Mouse (Mus musculus): Measurements from ENCODE around the gene Fndc4. TPM values are rescaled to one million over a fixed set of nuclear protein-coding genes. Genes with fewer than 3 reads are reported as not detected.

Fndc4 gene
- 86.9 and 128 TPM in 2 replicates for polyA plus RNA-seq (2014; fragmentation: Nextera tagmentation; extraction: Ambion mirVana)

GRCm38 (mm10) chr5:31295606-31296141 lies at the start of gene Fndc4:
Fndc4 (minus strand) TSS chr5:31296080.
- Histone ChIP-seq H3K4me2 (ENCODE audit: low read length) (peak within 1 kb of the TSS; percentile 91), H3K9me3 (ENCODE audit: control insufficient read depth, low read length) (no peaks in the 10 kb centered on the region), H3K4me1 (ENCODE audit: control insufficient read depth, insufficient read depth, low read length) (peaks cover 13% of the 10 kb centered on the region), H3K27ac (replicated peaks; ENCODE audit: low read depth, low read length) (peak within 1 kb of the TSS; percentile 88), H3K36me3 (ENCODE audit: control insufficient read depth, insufficient read depth, low read length) (peaks cover 16% of the 10 kb centered on the region), H3K4me3 (replicated peaks; ENCODE audit: low read depth, low read length) (peak within 1 kb of the TSS; percentile 88), H3K9ac (replicated peaks; ENCODE audit: low read length) (peak within 1 kb of the TSS; percentile 98), H3K27me3 (ENCODE audit: control insufficient read depth, insufficient read depth, low read length) (no peaks in the 10 kb centered on the region)
- DNase-seq (peak; percentile 86), ATAC-seq (ENCODE audit: low FRiP score, low TSS enrichment) (peak; percentile 79)
- WGBS = 0% methylated on average over 38 of the region's 46 CpGs

GRCm38 (mm10) chr5:31328255-31328654 lies 32.4 kb upstream of the Fndc4 start:
- no peak overlapping the region for H3K27ac ChIP-seq (replicated peaks; ENCODE audit: low read depth, low read length)
- H3K36me3 ChIP-seq (ENCODE audit: control insufficient read depth, insufficient read depth, low read length) = no peaks in the 10 kb centered on the region
- WGBS = 29% methylated on average over 7 of the region's 7 CpGs
- no peak overlapping the region for H3K4me2 ChIP-seq (ENCODE audit: low read length)
- no peaks in the 10 kb centered on the region for H3K9me3 ChIP-seq (ENCODE audit: control insufficient read depth, low read length)
- no peak overlapping the region for H3K4me3 ChIP-seq (replicated peaks; ENCODE audit: low read depth, low read length)
- no peak overlapping the region for H3K9ac ChIP-seq (replicated peaks; ENCODE audit: low read length)
- peak; percentile 85 for DNase-seq
- no peak for ATAC-seq (ENCODE audit: low FRiP score, low TSS enrichment)
- no peaks in the 10 kb centered on the region for H3K4me1 ChIP-seq (ENCODE audit: control insufficient read depth, insufficient read depth, low read length)
- H3K27me3 ChIP-seq (ENCODE audit: control insufficient read depth, insufficient read depth, low read length) = no peaks in the 10 kb centered on the region

GRCm38 (mm10) chr5:31326850-31327249 lies 31.0 kb upstream of the Fndc4 start:
- no peaks in the 10 kb centered on the region for H3K27me3 ChIP-seq (ENCODE audit: control insufficient read depth, insufficient read depth, low read length)
- DNase-seq (no peak), ATAC-seq (ENCODE audit: low FRiP score, low TSS enrichment) (no peak)
- no peak overlapping the region for H3K27ac ChIP-seq (replicated peaks; ENCODE audit: low read depth, low read length)
- 15% methylated on average over 5 of the region's 5 CpGs for WGBS
- no peak overlapping the region for H3K9ac ChIP-seq (replicated peaks; ENCODE audit: low read length)
- no peaks in the 10 kb centered on the region for H3K36me3 ChIP-seq (ENCODE audit: control insufficient read depth, insufficient read depth, low read length)
- no peak overlapping the region for H3K4me3 ChIP-seq (replicated peaks; ENCODE audit: low read depth, low read length)
- H3K4me1 ChIP-seq (ENCODE audit: control insufficient read depth, insufficient read depth, low read length) = no peaks in the 10 kb centered on the region
- H3K9me3 ChIP-seq (ENCODE audit: control insufficient read depth, low read length) = no peaks in the 10 kb centered on the region
- H3K4me2 ChIP-seq (ENCODE audit: low read length) = no peak overlapping the region

GRCm38 (mm10) chr5:31324085-31324484 lies 28.2 kb upstream of the Fndc4 start:
- no peaks in the 10 kb centered on the region for H3K4me1 ChIP-seq (ENCODE audit: control insufficient read depth, insufficient read depth, low read length)
- DNase-seq = no peak
- H3K36me3 ChIP-seq (ENCODE audit: control insufficient read depth, insufficient read depth, low read length) = no peaks in the 10 kb centered on the region
- H3K27me3 ChIP-seq (ENCODE audit: control insufficient read depth, insufficient read depth, low read length) = no peaks in the 10 kb centered on the region
- 0 out of 2 replicates have a peak, but pooled peaks cover 5% of the 10 kb centered on the region for H3K9me3 ChIP-seq (ENCODE audit: control insufficient read depth, low read length)
- no peak for ATAC-seq (ENCODE audit: low FRiP score, low TSS enrichment)
- H3K4me2 ChIP-seq (ENCODE audit: low read length) = no peak overlapping the region
- WGBS = 75% methylated on average over 3 of the region's 3 CpGs
- no peak overlapping the region for H3K27ac ChIP-seq (replicated peaks; ENCODE audit: low read depth, low read length)
- no peak overlapping the region for H3K4me3 ChIP-seq (replicated peaks; ENCODE audit: low read depth, low read length)
- no peak overlapping the region for H3K9ac ChIP-seq (replicated peaks; ENCODE audit: low read length)

GRCm38 (mm10) chr5:31322776-31323175 lies 26.9 kb upstream of the Fndc4 start:
- 92% methylated on average over 3 of the region's 3 CpGs for WGBS

GRCm38 (mm10) chr5:31312806-31313205 lies 16.9 kb upstream of the Fndc4 start:
- WGBS = 91% methylated on average over 8 of the region's 8 CpGs
- H3K27ac ChIP-seq (replicated peaks; ENCODE audit: low read depth, low read length) = no peak overlapping the region

More at GRCm38 (mm10) chr5:31322776-31323175, 26.9 kb upstream of the Fndc4 start:
- Histone ChIP-seq H3K4me1 (ENCODE audit: control insufficient read depth, insufficient read depth, low read length) (no peaks in the 10 kb centered on the region), H3K4me3 (replicated peaks; ENCODE audit: low read depth, low read length) (no peak overlapping the region), H3K27ac (replicated peaks; ENCODE audit: low read depth, low read length) (no peak overlapping the region), H3K36me3 (ENCODE audit: control insufficient read depth, insufficient read depth, low read length) (no peaks in the 10 kb centered on the region), H3K27me3 (ENCODE audit: control insufficient read depth, insufficient read depth, low read length) (no peaks in the 10 kb centered on the region), H3K9ac (replicated peaks; ENCODE audit: low read length) (no peak overlapping the region), H3K9me3 (ENCODE audit: control insufficient read depth, low read length) (0 out of 2 replicates have a peak, but pooled peaks cover 5% of the 10 kb centered on the region), H3K4me2 (ENCODE audit: low read length) (no peak overlapping the region)
- no peak for DNase-seq
- ATAC-seq (ENCODE audit: low FRiP score, low TSS enrichment) = no peak

GRCm38 (mm10) chr5:31303093-31303492 lies 7.2 kb upstream of the Fndc4 start:
- DNase-seq (no peak), ATAC-seq (ENCODE audit: low FRiP score, low TSS enrichment) (no peak)
- WGBS = 89% methylated on average over 6 of the region's 6 CpGs

More at GRCm38 (mm10) chr5:31312806-31313205, 16.9 kb upstream of the Fndc4 start:
- no peaks in the 10 kb centered on the region for H3K36me3 ChIP-seq (ENCODE audit: control insufficient read depth, insufficient read depth, low read length)
- H3K9ac ChIP-seq (replicated peaks; ENCODE audit: low read length) = no peak overlapping the region
- DNase-seq (no peak), ATAC-seq (ENCODE audit: low FRiP score, low TSS enrichment) (no peak)
- no peaks in the 10 kb centered on the region for H3K27me3 ChIP-seq (ENCODE audit: control insufficient read depth, insufficient read depth, low read length)
- H3K9me3 ChIP-seq (ENCODE audit: control insufficient read depth, low read length) = no peaks in the 10 kb centered on the region
- no peaks in the 10 kb centered on the region for H3K4me1 ChIP-seq (ENCODE audit: control insufficient read depth, insufficient read depth, low read length)
- H3K4me2 ChIP-seq (ENCODE audit: low read length) = no peak overlapping the region
- no peak overlapping the region for H3K4me3 ChIP-seq (replicated peaks; ENCODE audit: low read depth, low read length)

GRCm38 (mm10) chr5:31301866-31302265 lies 6.0 kb upstream of the Fndc4 start:
- no peaks in the 10 kb centered on the region for H3K4me1 ChIP-seq (ENCODE audit: control insufficient read depth, insufficient read depth, low read length)

More at GRCm38 (mm10) chr5:31303093-31303492, 7.2 kb upstream of the Fndc4 start:
- Histone ChIP-seq H3K4me1 (ENCODE audit: control insufficient read depth, insufficient read depth, low read length) (no peaks in the 10 kb centered on the region), H3K4me3 (replicated peaks; ENCODE audit: low read depth, low read length) (no peak overlapping the region), H3K9ac (replicated peaks; ENCODE audit: low read length) (no peak overlapping the region), H3K4me2 (ENCODE audit: low read length) (no peak overlapping the region), H3K27ac (replicated peaks; ENCODE audit: low read depth, low read length) (no peak overlapping the region), H3K9me3 (ENCODE audit: control insufficient read depth, low read length) (no peaks in the 10 kb centered on the region), H3K36me3 (ENCODE audit: control insufficient read depth, insufficient read depth, low read length) (no peaks in the 10 kb centered on the region), H3K27me3 (ENCODE audit: control insufficient read depth, insufficient read depth, low read length) (no peaks in the 10 kb centered on the region)

GRCm38 (mm10) chr5:31298486-31298885 lies 2.6 kb upstream of the Fndc4 start:
- Histone ChIP-seq H3K27me3 (ENCODE audit: control insufficient read depth, insufficient read depth, low read length) (no peaks in the 10 kb centered on the region), H3K4me3 (replicated peaks; ENCODE audit: low read depth, low read length) (no peak overlapping the region), H3K4me1 (ENCODE audit: control insufficient read depth, insufficient read depth, low read length) (peaks cover 10% of the 10 kb centered on the region; the same call in 1 of the 2 replicates), H3K4me2 (ENCODE audit: low read length) (no peak overlapping the region), H3K36me3 (ENCODE audit: control insufficient read depth, insufficient read depth, low read length) (peaks cover 8% of the 10 kb centered on the region), H3K9me3 (ENCODE audit: control insufficient read depth, low read length) (no peaks in the 10 kb centered on the region), H3K27ac (replicated peaks; ENCODE audit: low read depth, low read length) (no peak overlapping the region), H3K9ac (replicated peaks; ENCODE audit: low read length) (no peak overlapping the region)
- DNase-seq (no peak), ATAC-seq (ENCODE audit: low FRiP score, low TSS enrichment) (no peak)
- 63% methylated on average over 2 of the region's 2 CpGs for WGBS

More at GRCm38 (mm10) chr5:31301866-31302265, 6.0 kb upstream of the Fndc4 start:
- no peak overlapping the region for H3K27ac ChIP-seq (replicated peaks; ENCODE audit: low read depth, low read length)
- ATAC-seq (ENCODE audit: low FRiP score, low TSS enrichment) (no peak), DNase-seq (no peak)
- H3K9ac ChIP-seq (replicated peaks; ENCODE audit: low read length) = no peak overlapping the region
- no peaks in the 10 kb centered on the region for H3K36me3 ChIP-seq (ENCODE audit: control insufficient read depth, insufficient read depth, low read length)
- H3K9me3 ChIP-seq (ENCODE audit: control insufficient read depth, low read length) = no peaks in the 10 kb centered on the region
- H3K4me2 ChIP-seq (ENCODE audit: low read length) = no peak overlapping the region
- no peak overlapping the region for H3K4me3 ChIP-seq (replicated peaks; ENCODE audit: low read depth, low read length)
- 85% methylated on average over 7 of the region's 8 CpGs for WGBS
- no peaks in the 10 kb centered on the region for H3K27me3 ChIP-seq (ENCODE audit: control insufficient read depth, insufficient read depth, low read length)
